Mouse (Mus musculus) cerebellum, adult 2 months (tissue): ENCODE data around the gene Zbed4. TPM values are rescaled to one million over a fixed set of nuclear protein-coding genes. Genes with fewer than 3 reads are reported as not detected.
"Not testable (repeated sequence)": the region's sequence is repeated elsewhere in the genome, so short reads cannot be mapped to it uniquely, and the experiment has no call there.

Experiments
- DNase-seq, 2 experiments: peaks; one replicate each; pipeline ENCODE4 v3.0.0; 2021
- H3K27ac ChIP-seq: fragments of 200-500 bp; 2 replicates; pipeline ENCODE4 v1.5.1; 2012; ENCODE audit warnings: low read length, control low read depth, inconsistent platforms; ENCODE audit not compliant: insufficient read depth
- H3K27me3 ChIP-seq: fragments of 200-500 bp; 2 replicates; pipeline ENCODE4 v1.6.1; 2012; ENCODE audit warnings: inconsistent platforms, mild to moderate bottlenecking, low read length, moderate library complexity; ENCODE audit not compliant: control insufficient read depth, insufficient read depth
- H3K4me1 ChIP-seq: fragments of 200-500 bp; 2 replicates; pipeline ENCODE4 v1.6.1; 2011; ENCODE audit warnings: low read length; ENCODE audit not compliant: control insufficient read depth, insufficient read depth
- H3K4me3 ChIP-seq: fragments of 200-500 bp; replicated peaks from 2 replicates; pipeline ENCODE3; 2011; ENCODE audit warnings: mild to moderate bottlenecking, low read depth, low read length, control low read depth; ENCODE audit not compliant: insufficient read depth
- CTCF ChIP-seq: fragments of 200-500 bp; IDR thresholded peaks from 2 replicates; pipeline ENCODE4 v1.5.1; 2011; ENCODE audit warnings: low read depth, mild to moderate bottlenecking, control low read depth, low read length, moderate library complexity, borderline replicate concordance; ENCODE audit not compliant: insufficient read depth
- POLR2A ChIP-seq: fragments of 200-500 bp; IDR thresholded peaks from 2 replicates; pipeline ENCODE4 v1.6.1; 2011; ENCODE audit warnings: low read length, control low read depth, borderline replicate concordance; ENCODE audit not compliant: insufficient read depth
- WGBS: fragments of 180-500 bp; shearing (Covaris S2); methylation state at CpG from one replicate; pipeline ENCODE4 v1.1.7; 2018; 5-methylcytosine and 5-hydroxymethylcytosine counted together
- polyA plus RNA-seq: library from polyadenylated mRNA; depleted of rRNA; stranded (reverse); fragments of >200 nt; gene quantifications from 2 replicates; pipeline ENCODE4 v1.2.3, GENCODE M21; 2012; rRNA removed

Gene Zbed4
- 6.1 and 6.9 TPM in 2 replicates for polyA plus RNA-seq

DNA sequence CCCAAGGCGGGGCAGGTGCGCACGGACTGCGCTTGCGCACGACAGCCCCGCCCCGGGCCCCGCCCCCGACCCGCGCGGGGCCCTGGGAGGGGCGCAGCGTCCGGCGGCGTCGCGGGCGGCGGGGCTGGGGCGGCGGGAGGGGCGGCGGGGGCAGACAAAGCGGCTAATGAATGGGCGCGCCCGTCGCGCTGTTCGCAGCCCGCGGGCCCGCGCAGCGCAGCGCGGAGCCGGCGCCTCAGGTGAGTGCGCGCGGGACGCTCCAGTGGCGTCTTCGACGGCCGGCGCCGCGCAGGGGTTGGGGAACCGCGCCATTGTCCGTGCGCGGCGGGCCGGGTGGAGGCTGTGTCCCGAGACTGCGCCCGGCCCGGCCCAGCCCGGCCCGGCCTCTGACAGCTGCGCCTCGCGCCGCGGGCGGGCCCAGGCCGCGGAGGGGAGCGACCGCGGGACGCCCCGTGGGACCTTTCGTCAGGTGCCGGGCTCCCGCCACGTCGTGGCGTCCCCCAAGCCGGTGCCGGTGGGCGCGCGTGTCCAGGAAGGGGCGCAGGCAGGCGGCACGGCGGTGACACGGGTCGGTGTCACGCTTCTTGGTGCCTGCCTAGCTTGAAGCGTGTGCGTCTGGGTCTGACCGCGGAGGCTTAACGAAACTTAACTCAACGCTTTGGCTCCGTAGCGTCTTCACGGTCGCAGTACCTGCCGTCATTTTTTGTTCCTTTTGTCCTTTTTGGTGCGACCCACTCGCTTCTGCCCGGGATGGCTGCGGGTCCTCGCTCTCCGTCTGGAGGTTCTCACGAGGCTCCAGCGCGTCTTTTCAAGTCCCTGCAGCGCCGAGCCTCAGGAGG lies at the start of gene Zbed4:
Zbed4 (plus strand) TSS at position 97 of the 839 bp plus-strand sequence.
- peak; percentile 45 to 65 for DNase-seq
- no peaks in the 10 kb centered on the region for H3K27me3 ChIP-seq
- peak within 1 kb of the TSS; percentile 96 for H3K4me3 ChIP-seq
- peak within 1 kb of the TSS; percentile 80 for H3K27ac ChIP-seq
- TF ChIP-seq CTCF = no peak
- no peak for TF ChIP-seq POLR2A
- H3K4me1 ChIP-seq = peaks cover 4% of the 10 kb centered on the region; the same call in 1 of the 2 replicates
- under 1% methylated on average over 92 of the region's 119 CpGs for WGBS

GRCm38 (mm10) chr15:88702501-88702900 lies 49.0 kb upstream of the Zbed4 start:
- no peak for TF ChIP-seq CTCF
- no peak for TF ChIP-seq POLR2A
- Histone ChIP-seq H3K4me3 (no peak overlapping the region), H3K27ac (no peak overlapping the region), H3K27me3 (no peaks in the 10 kb centered on the region), H3K4me1 (no peaks in the 10 kb centered on the region; the same call in 1 of the 2 replicates)
- peak in 1 of 2 experiments; percentile 51 for DNase-seq
- 9% methylated on average over 3 of the region's 3 CpGs for WGBS

DNA sequence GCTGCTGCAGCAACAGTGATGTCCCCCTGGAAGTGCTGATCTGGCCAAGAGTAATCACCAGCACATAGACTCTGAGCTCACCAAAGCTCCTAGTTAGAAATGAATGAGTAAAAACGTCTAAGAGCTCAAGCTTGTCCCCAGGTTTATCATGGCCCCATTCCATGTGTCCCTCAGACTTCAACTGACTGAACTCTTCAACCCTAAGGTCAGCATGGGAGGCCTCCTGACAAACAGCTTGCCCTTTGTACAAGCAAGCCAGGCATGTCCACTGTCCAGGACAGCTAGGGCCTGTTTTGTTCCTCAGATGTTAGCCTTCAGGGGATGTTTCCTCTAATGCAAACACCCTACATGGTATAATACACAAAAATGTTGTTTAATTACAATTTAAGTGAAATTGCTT lies 47.2 kb upstream of the Zbed4 start:
- 55% methylated on average over 1 of the region's 1 CpGs for WGBS
- Histone ChIP-seq H3K4me1 (no peaks in the 10 kb centered on the region; the same call in 1 of the 2 replicates), H3K27me3 (no peaks in the 10 kb centered on the region), H3K4me3 (no peak overlapping the region), H3K27ac (no peak overlapping the region)
- no peak for DNase-seq
- TF ChIP-seq CTCF (no peak), POLR2A (no peak)

- DNase-seq = no peak
- H3K27me3 ChIP-seq = no peaks in the 10 kb centered on the region
- TF ChIP-seq POLR2A (no peak), CTCF (no peak)
- WGBS = 90% methylated on average over 6 of the region's 6 CpGs
- H3K4me1 ChIP-seq = no peaks in the 10 kb centered on the region; the same call in 1 of the 2 replicates
- H3K27ac ChIP-seq = no peak overlapping the region
- H3K4me3 ChIP-seq = no peak overlapping the region
These were observed 45.1 kb upstream of the Zbed4 start for GRCm38 (mm10) chr15:88706320-88706719.

DNA sequence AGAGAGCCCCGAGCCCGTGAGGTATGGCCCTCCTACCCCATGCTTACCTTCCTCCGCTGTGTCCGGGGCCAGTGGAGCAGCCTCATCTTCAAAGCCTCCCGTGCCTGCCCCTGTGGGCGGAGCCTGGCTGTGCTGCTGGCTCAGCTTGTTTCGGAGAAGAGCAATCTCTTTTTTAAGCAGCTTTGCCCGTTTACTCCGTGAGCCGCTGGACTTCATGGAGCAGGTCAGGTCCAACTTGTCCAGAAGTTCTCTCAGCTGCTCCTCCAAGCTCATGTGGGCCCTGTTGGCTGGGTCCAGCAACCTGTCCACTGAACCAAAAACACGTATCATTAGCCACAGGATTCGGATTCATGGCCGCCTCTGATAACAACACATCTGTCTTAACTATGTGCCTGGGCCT lies 44.5 kb upstream of the Zbed4 start:
- not testable (repeated sequence) for H3K27me3 ChIP-seq, H3K4me1 ChIP-seq, H3K4me3 ChIP-seq, H3K27ac ChIP-seq, DNase-seq
- 67% methylated on average over 13 of the region's 13 CpGs for WGBS

GRCm38 (mm10) chr15:88708204-88708603 lies 43.3 kb upstream of the Zbed4 start:
- Histone ChIP-seq H3K27me3 (no peaks in the 10 kb centered on the region), H3K4me1 (no peaks in the 10 kb centered on the region; the same call in 1 of the 2 replicates), H3K4me3 (no peak overlapping the region), H3K27ac (no peak overlapping the region)
- 91% methylated on average over 5 of the region's 5 CpGs for WGBS
- TF ChIP-seq POLR2A (no peak), CTCF (no peak)
- DNase-seq = no peak

DNA sequence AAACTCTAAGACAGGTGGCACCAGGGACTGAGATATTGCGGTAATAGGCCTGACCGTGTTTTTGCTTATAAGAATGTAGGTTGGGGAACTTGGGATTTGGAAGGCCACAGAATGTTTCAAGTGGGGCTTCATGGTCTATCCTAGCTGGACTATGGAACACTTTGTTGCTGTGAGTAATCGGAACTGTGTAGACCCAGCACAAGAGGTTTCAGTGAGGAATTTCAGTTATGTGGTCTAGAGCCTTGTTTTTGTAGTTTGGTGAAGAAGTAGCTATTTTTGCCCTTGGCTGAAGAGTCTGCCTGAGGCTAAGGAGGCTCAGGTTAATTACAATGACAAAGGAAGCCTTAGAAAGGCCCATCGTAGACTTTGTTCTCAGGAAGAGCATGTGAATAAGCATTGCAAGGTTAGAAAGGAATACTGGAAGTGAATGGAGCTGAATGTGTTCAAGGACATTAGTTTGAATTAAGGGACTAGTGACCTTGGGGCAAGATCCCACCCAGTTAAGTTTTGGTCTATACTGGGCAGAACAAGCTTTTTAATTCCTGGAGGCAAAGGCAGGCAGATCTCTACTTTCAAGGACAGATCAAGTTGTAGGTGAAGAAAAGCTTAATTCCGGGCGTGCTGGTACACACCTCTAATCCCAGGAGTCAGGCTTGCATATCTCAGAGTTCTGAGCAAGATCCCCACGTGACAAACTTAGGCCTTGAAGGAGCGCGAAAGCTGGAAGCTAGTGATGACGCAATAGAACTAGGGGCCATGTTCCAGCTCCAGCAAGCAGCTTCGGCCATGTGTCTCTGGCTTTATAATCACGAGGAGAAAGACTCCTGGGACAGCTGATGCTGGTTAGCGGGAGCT lies 42.6 kb upstream of the Zbed4 start:
- Histone ChIP-seq H3K27me3 (no peaks in the 10 kb centered on the region), H3K27ac (no peak overlapping the region), H3K4me1 (no peaks in the 10 kb centered on the region; the same call in 1 of the 2 replicates), H3K4me3 (no peak overlapping the region)
- DNase-seq = no peak
- TF ChIP-seq CTCF = no peak
- TF ChIP-seq POLR2A = no peak
- 82% methylated on average over 13 of the region's 13 CpGs for WGBS

GRCm38 (mm10) chr15:88709878-88710277 lies 41.6 kb upstream of the Zbed4 start:
- Histone ChIP-seq H3K27ac (no peak overlapping the region), H3K4me1 (peaks cover 5% of the 10 kb centered on the region), H3K27me3 (no peaks in the 10 kb centered on the region), H3K4me3 (no peak overlapping the region)
- no peak for DNase-seq
- TF ChIP-seq POLR2A (no peak), CTCF (no peak)
- 90% methylated on average over 5 of the region's 5 CpGs for WGBS
